Comparison of ENCODE assay signal across 16 mouse cellular contexts in genomic region chr3:60559762-60560161, GRCm38 (mm10).
DNase-seq lines count a peak whose midpoint lies in the region; ATAC-seq and TF ChIP-seq lines count a peak whose summit lies in the region.
"Had no signal": no experiment of that assay in that cellular context is flagged by ENCODE, and none has a peak within 500 bp of the region (broad histone marks: within the 10 kb centered on the region; RNA-seq: fewer than 3 reads in every experiment).

No protein-coding gene starts in this region.

- no peaks in the 10 kb centered on the region for H3K36me3 ChIP-seq in forebrain, embryonic 14.5 days (ENCODE audit: control insufficient read depth, insufficient read depth, low read length)
- no peaks in the 10 kb centered on the region for H3K36me3 ChIP-seq in forebrain, postnatal 0 days (ENCODE audit: insufficient read depth)
- H3K36me3 ChIP-seq in neural tube, embryonic 11.5 days (ENCODE audit: control insufficient read depth, insufficient read depth, low read length), result no peaks in the 10 kb centered on the region
- H3K36me3 ChIP-seq in stomach, postnatal 0 days (ENCODE audit: control insufficient read depth, insufficient read depth, low read length), result no peaks in the 10 kb centered on the region
- H3K36me3 ChIP-seq: embryonic facial prominence, embryonic 15.5 days had no signal

- H3K9me3 ChIP-seq in forebrain, embryonic 14.5 days (replicated peaks; ENCODE audit: control insufficient read depth, low read length), result no peaks in the 10 kb centered on the region
- no peaks in the 10 kb centered on the region for H3K9me3 ChIP-seq in forebrain, postnatal 0 days (ENCODE audit: low read length)
- H3K9me3 ChIP-seq in neural tube, embryonic 11.5 days (ENCODE audit: control insufficient read depth, low read length), result no peaks in the 10 kb centered on the region
- H3K9me3 ChIP-seq in stomach, postnatal 0 days (ENCODE audit: control insufficient read depth, low read length), result no peaks in the 10 kb centered on the region
- H3K9me3 ChIP-seq: embryonic facial prominence, embryonic 15.5 days; liver, embryonic 12.5 days had no signal

- ATAC-seq in forebrain, embryonic 14.5 days, result peak; percentile 40; the same call in 1 of the 2 replicates
- no peak for ATAC-seq in forebrain, postnatal 0 days
- ATAC-seq in neural tube, embryonic 11.5 days (ENCODE audit: insufficient read depth, low FRiP score, low TSS enrichment), result 0 out of 2 replicates have a peak, but pooled peaks have one; percentile 36
- peak; percentile 60 for ATAC-seq in inflammation-experienced regulatory T-cells, adult 6 months
- no peak for ATAC-seq in stomach, postnatal 0 days (ENCODE audit: low FRiP score, low TSS enrichment)
- ATAC-seq: liver, embryonic 12.5 days had no signal

- no peak for TF ChIP-seq EP300 in stomach, postnatal 0 days (optimal IDR thresholded peaks at IDR 0.05)

- H3K4me2 ChIP-seq in forebrain, embryonic 14.5 days (ENCODE audit: low read length), result no peak overlapping the region
- H3K4me2 ChIP-seq in forebrain, postnatal 0 days (ENCODE audit: low read depth), result no peak overlapping the region
- H3K4me2 ChIP-seq in neural tube, embryonic 11.5 days (ENCODE audit: low read depth), result no peak overlapping the region
- H3K4me2 ChIP-seq in stomach, postnatal 0 days (replicated peaks; ENCODE audit: low read depth), result no peak overlapping the region
- H3K4me2 ChIP-seq: embryonic facial prominence, embryonic 15.5 days; liver, embryonic 12.5 days had no signal

- TF ChIP-seq CTCF in forebrain, postnatal 0 days (IDR thresholded peaks at IDR 0.05; ENCODE audit: low read depth), result no peak
- TF ChIP-seq CTCF in stomach, postnatal 0 days (IDR thresholded peaks at IDR 0.05; ENCODE audit: low read depth), result no peak

- 78% methylated on average over 2 of the region's 2 CpGs for WGBS in forebrain, embryonic 14.5 days
- 76% methylated on average over 2 of the region's 2 CpGs for WGBS in forebrain, postnatal 0 days
- 74% methylated on average over 2 of the region's 2 CpGs for WGBS in neural tube, embryonic 11.5 days
- WGBS in stomach, postnatal 0 days, result 87% methylated on average over 2 of the region's 2 CpGs

- peaks cover 16% of the 10 kb centered on the region; the same call in 1 of the 2 replicates for H3K4me1 ChIP-seq in forebrain, embryonic 14.5 days (ENCODE audit: control insufficient read depth, insufficient read depth, low read length)
- H3K4me1 ChIP-seq in forebrain, postnatal 0 days (ENCODE audit: insufficient read depth), result 0 out of 2 replicates have a peak, but pooled peaks cover 9% of the 10 kb centered on the region
- peaks cover 7% of the 10 kb centered on the region; the same call in 1 of the 2 replicates for H3K4me1 ChIP-seq in neural tube, embryonic 11.5 days (ENCODE audit: control insufficient read depth, insufficient read depth, low read length)
- no peaks in the 10 kb centered on the region for H3K4me1 ChIP-seq in stomach, postnatal 0 days (replicated peaks; ENCODE audit: control insufficient read depth, insufficient read depth)

- no peaks in the 10 kb centered on the region for H3K27me3 ChIP-seq in forebrain, embryonic 14.5 days (replicated peaks; ENCODE audit: control insufficient read depth, insufficient read depth, low read length)
- no peaks in the 10 kb centered on the region for H3K27me3 ChIP-seq in forebrain, postnatal 0 days (ENCODE audit: insufficient read depth, low read length)
- H3K27me3 ChIP-seq in neural tube, embryonic 11.5 days (ENCODE audit: control insufficient read depth, insufficient read depth, low read length), result no peaks in the 10 kb centered on the region
- H3K27me3 ChIP-seq in stomach, postnatal 0 days (ENCODE audit: control insufficient read depth, insufficient read depth, low read length), result no peaks in the 10 kb centered on the region
- H3K27me3 ChIP-seq: embryonic facial prominence, embryonic 15.5 days; liver, embryonic 12.5 days had no signal

- no peak overlapping the region for H3K4me3 ChIP-seq in forebrain, embryonic 14.5 days (ENCODE audit: low read depth, low read length)
- no peak overlapping the region for H3K4me3 ChIP-seq in forebrain, postnatal 0 days (ENCODE audit: low read depth, low read length)
- H3K4me3 ChIP-seq in neural tube, embryonic 11.5 days (ENCODE audit: low read depth, low read length), result no peak overlapping the region
- no peak overlapping the region for H3K4me3 ChIP-seq in stomach, postnatal 0 days (ENCODE audit: low read depth, low read length)
- H3K4me3 ChIP-seq: embryonic facial prominence, embryonic 15.5 days; liver, embryonic 12.5 days had no signal

- no peak overlapping the region for H3K9ac ChIP-seq in forebrain, embryonic 14.5 days (ENCODE audit: low read length)
- no peak overlapping the region for H3K9ac ChIP-seq in forebrain, postnatal 0 days
- H3K9ac ChIP-seq in neural tube, embryonic 11.5 days (ENCODE audit: low read length), result no peak overlapping the region
- no peak overlapping the region for H3K9ac ChIP-seq in stomach, postnatal 0 days (ENCODE audit: low read length)
- H3K9ac ChIP-seq: embryonic facial prominence, embryonic 15.5 days; liver, embryonic 12.5 days had no signal

- no peak overlapping the region for H3K27ac ChIP-seq in forebrain, embryonic 14.5 days (ENCODE audit: low read depth, low read length)
- no peak overlapping the region for H3K27ac ChIP-seq in forebrain, postnatal 0 days (ENCODE audit: low read depth, low read length)
- no peak overlapping the region for H3K27ac ChIP-seq in neural tube, embryonic 11.5 days (ENCODE audit: low read depth, low read length)
- no peak overlapping the region for H3K27ac ChIP-seq in stomach, postnatal 0 days (replicated peaks)
- H3K27ac ChIP-seq: embryonic facial prominence, embryonic 15.5 days; liver, embryonic 12.5 days had no signal

- DNase-seq in forebrain, embryonic 14.5 days (ENCODE audit: low spot score), result no peak
- no peak for DNase-seq in forebrain, postnatal 0 days
- no peak for DNase-seq in neural tube, embryonic 11.5 days (ENCODE audit: low spot score)
- no peak for DNase-seq in neural tube, embryonic 10.5 days (ENCODE audit: extremely low spot score, low spot score)
- DNase-seq in T-cell, adult 2 months (ENCODE audit: low spot score), result no peak
- DNase-seq in layer of hippocampus, adult 18-20 months (ENCODE audit: low spot score in 2 of 2), result no peak
- DNase-seq in stomach, postnatal 0 days (ENCODE audit: low spot score), result no peak
- DNase-seq: adrenal gland, adult 2 months; cerebellum, postnatal 25 days; heart, adult 18-20 months; heart, postnatal 10 days; kidney, adult 18-20 months; lung, postnatal 10 days had no signal

Comparison
In these comparisons a context has a peak if more than half of its experiments do, and no peak if none do; other contexts are left out.
1. ATAC-seq: peak in forebrain, embryonic 14.5 days (single experiment), neural tube, embryonic 11.5 days (single experiment) and inflammation-experienced regulatory T-cells, adult 6 months (single experiment); none in forebrain, postnatal 0 days (single experiment) and stomach, postnatal 0 days (single experiment).